Mouse (Mus musculus) lung, postnatal 0 days (tissue): ENCODE results near the gene Elmo2.

Experiments
- CTCF ChIP-seq: IDR thresholded peaks from 2 replicates; pipeline ENCODE4 v1.5.1; 2016; ENCODE audit warnings: antibody characterized with exemption, mild to moderate bottlenecking
- EP300 ChIP-seq: IDR thresholded peaks from 2 replicates; pipeline ENCODE4 v1.6.1; 2016; ENCODE audit warnings: antibody characterized with exemption, mild to moderate bottlenecking, control low read depth

DNA sequence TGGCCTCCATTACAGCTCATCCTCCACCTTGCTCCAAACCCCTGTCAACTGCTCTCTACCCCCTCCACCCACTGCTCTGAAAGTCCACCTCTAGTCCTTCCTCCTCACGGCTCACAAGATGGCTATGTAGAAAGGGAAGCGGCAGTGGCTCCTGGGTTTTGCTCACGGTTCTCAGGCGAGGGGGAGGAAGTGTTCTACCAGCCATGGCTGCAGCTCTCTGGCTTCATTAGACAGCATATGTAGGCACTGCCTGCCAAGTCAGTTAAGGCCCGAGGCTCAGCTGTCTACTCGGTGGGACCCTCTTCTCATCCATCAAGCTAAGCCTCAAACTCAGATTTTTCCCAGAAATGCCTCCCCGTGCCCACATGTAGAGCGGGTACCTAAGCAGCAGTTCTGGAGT, 25.9 kb downstream of the Elmo2 start:
- TF ChIP-seq EP300 (no peak), CTCF (no peak)
